22 mouse cellular contexts compared by ENCODE assay signal in the genomic region with DNA sequence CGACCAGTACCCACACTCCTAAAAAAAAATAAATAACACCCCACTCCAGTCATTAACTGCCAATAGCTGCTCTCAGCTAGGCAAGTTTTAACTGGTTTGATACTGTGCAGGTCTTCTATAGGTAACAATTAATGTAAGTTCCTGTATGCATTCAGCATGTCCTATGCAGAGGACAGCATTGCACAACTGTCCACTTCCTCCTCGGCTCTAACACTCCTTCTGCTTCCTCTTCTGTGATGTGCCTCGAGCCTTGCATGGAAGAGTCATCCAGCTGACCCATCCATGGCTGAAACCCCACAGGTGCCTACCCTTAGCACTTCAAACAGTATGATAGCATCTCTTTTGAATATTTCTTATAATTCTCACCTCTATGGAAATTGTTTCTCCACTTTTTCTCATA.
DNase-seq lines count a peak whose midpoint lies in the region; ATAC-seq and TF ChIP-seq lines count a peak whose summit lies in the region.
"Had no signal": no experiment of that assay in that cellular context is flagged by ENCODE, and none has a peak within 500 bp of the region (broad histone marks: within the 10 kb centered on the region; RNA-seq: fewer than 3 reads in every experiment).

No protein-coding gene starts in this region.

- H3K9ac ChIP-seq in kidney, embryonic 14.5 days (ENCODE audit: low read depth, low read length): no peak overlapping the region
- no peak overlapping the region for H3K9ac ChIP-seq in midbrain, embryonic 16.5 days (ENCODE audit: low read depth, low read length)
- H3K9ac ChIP-seq: embryonic facial prominence, embryonic 15.5 days; heart, embryonic 13.5 days; hindbrain, embryonic 12.5 days had no signal

- no peak for TF ChIP-seq CTCF in G1E (IDR thresholded peaks at IDR 0.05; ENCODE audit: low read depth, low read length)

- H3K4me3 ChIP-seq in G1E (ENCODE audit: low read depth, low read length): no peak overlapping the region
- peak overlapping the region; percentile 7 for H3K4me3 ChIP-seq in megakaryocyte, embryonic 14.5 days (replicated peaks)
- H3K4me3 ChIP-seq in kidney, embryonic 14.5 days (ENCODE audit: low read length): no peak overlapping the region
- no peak overlapping the region for H3K4me3 ChIP-seq in midbrain, embryonic 16.5 days (ENCODE audit: low read depth, low read length)
- H3K4me3 ChIP-seq: embryonic facial prominence, embryonic 15.5 days; erythroblast, embryonic 14.5 days; forebrain, embryonic 10.5 days; heart, embryonic 13.5 days; hindbrain, embryonic 12.5 days had no signal

- peak; percentile 57 for DNase-seq in layer of hippocampus, adult 9-11 months
- no peak for DNase-seq in layer of hippocampus, adult 18-20 months (ENCODE audit: low spot score in 2 of 2)
- no peak for DNase-seq in G1E (ENCODE audit: low spot score)
- peak; percentile 18 for DNase-seq in c-Kit-positive CD71-negative TER-119-negative erythroid progenitor cells, embryonic 14.5 days (ENCODE audit: low read depth)
- DNase-seq: adrenal gland, postnatal 10 days; cerebellum, adult 2 months; cerebellum, postnatal 10 days; embryo, embryonic 11 days; gastrocnemius, postnatal 10 days; heart, postnatal 36 days had no signal

- ATAC-seq in G1E (ENCODE audit: extremely low read depth, insufficient number of reproducible peaks, low FRiP score, poor library complexity, severe bottlenecking): peak; percentile 22; the same call in 1 of the 2 replicates
- ATAC-seq in kidney, embryonic 14.5 days (ENCODE audit: low FRiP score, low TSS enrichment): no peak
- no peak for ATAC-seq in midbrain, embryonic 16.5 days
- ATAC-seq: CD4-positive, CD25-positive, alpha-beta regulatory T cell, adult 4 months; forebrain, embryonic 14.5 days; hindbrain, embryonic 16.5 days; inflammation-experienced regulatory T-cells, adult 6 months had no signal

- H3K27me3 ChIP-seq in G1E (ENCODE audit: insufficient read depth, low read length): no peaks in the 10 kb centered on the region
- no peaks in the 10 kb centered on the region for H3K27me3 ChIP-seq in megakaryocyte, embryonic 14.5 days (replicated peaks)
- H3K27me3 ChIP-seq in kidney, embryonic 14.5 days (ENCODE audit: control insufficient read depth, insufficient read depth, low read length): no peaks in the 10 kb centered on the region
- H3K27me3 ChIP-seq in midbrain, embryonic 16.5 days (ENCODE audit: control insufficient read depth, insufficient read depth, low read depth, low read length): no peaks in the 10 kb centered on the region
- H3K27me3 ChIP-seq: embryonic facial prominence, embryonic 15.5 days; heart, embryonic 13.5 days had no signal

- H3K36me3 ChIP-seq in G1E (replicated peaks): no peaks in the 10 kb centered on the region
- H3K36me3 ChIP-seq in megakaryocyte, embryonic 14.5 days (replicated peaks; ENCODE audit: low read length): no peaks in the 10 kb centered on the region
- H3K36me3 ChIP-seq in kidney, embryonic 14.5 days (ENCODE audit: control insufficient read depth, insufficient read depth, low read length): no peaks in the 10 kb centered on the region
- H3K36me3 ChIP-seq in midbrain, embryonic 16.5 days (ENCODE audit: control insufficient read depth, insufficient read depth, low read length): no peaks in the 10 kb centered on the region
- H3K36me3 ChIP-seq: embryonic facial prominence, embryonic 15.5 days; forebrain, embryonic 10.5 days; heart, embryonic 13.5 days; hindbrain, embryonic 12.5 days had no signal

- WGBS in kidney, embryonic 14.5 days: 87% methylated on average over 3 of the region's 3 CpGs
- WGBS in midbrain, embryonic 16.5 days: 88% methylated on average over 3 of the region's 3 CpGs

- no peaks in the 10 kb centered on the region for H3K9me3 ChIP-seq in G1E (replicated peaks)
- no peaks in the 10 kb centered on the region for H3K9me3 ChIP-seq in megakaryocyte, embryonic 14.5 days
- H3K9me3 ChIP-seq in kidney, embryonic 14.5 days (ENCODE audit: control insufficient read depth, low read length): no peaks in the 10 kb centered on the region
- H3K9me3 ChIP-seq in midbrain, embryonic 16.5 days (replicated peaks; ENCODE audit: control insufficient read depth, low read length, poor library complexity, severe bottlenecking): no peaks in the 10 kb centered on the region
- H3K9me3 ChIP-seq: embryonic facial prominence, embryonic 15.5 days; forebrain, embryonic 10.5 days; heart, embryonic 13.5 days; hindbrain, embryonic 12.5 days had no signal

- H3K4me2 ChIP-seq in kidney, embryonic 14.5 days (replicated peaks; ENCODE audit: low read depth, low read length): no peak overlapping the region
- H3K4me2 ChIP-seq in midbrain, embryonic 16.5 days (ENCODE audit: low read length): no peak overlapping the region
- H3K4me2 ChIP-seq: embryonic facial prominence, embryonic 15.5 days; heart, embryonic 13.5 days; hindbrain, embryonic 12.5 days had no signal

- H3K4me1 ChIP-seq in G1E (ENCODE audit: insufficient read depth, low read depth, low read length): no peaks in the 10 kb centered on the region
- no peaks in the 10 kb centered on the region for H3K4me1 ChIP-seq in megakaryocyte, embryonic 14.5 days
- no peaks in the 10 kb centered on the region for H3K4me1 ChIP-seq in kidney, embryonic 14.5 days (ENCODE audit: control insufficient read depth, insufficient read depth, low read length)
- H3K4me1 ChIP-seq in midbrain, embryonic 16.5 days (ENCODE audit: control insufficient read depth, insufficient read depth, low read length): no peaks in the 10 kb centered on the region
- H3K4me1 ChIP-seq: embryonic facial prominence, embryonic 15.5 days; heart, embryonic 13.5 days had no signal

- no peak overlapping the region for H3K27ac ChIP-seq in kidney, embryonic 14.5 days (ENCODE audit: low read depth, low read length)
- H3K27ac ChIP-seq in midbrain, embryonic 16.5 days (ENCODE audit: low read length): no peak overlapping the region
- H3K27ac ChIP-seq: embryonic facial prominence, embryonic 15.5 days; forebrain, embryonic 10.5 days; heart, embryonic 13.5 days; hindbrain, embryonic 12.5 days had no signal

Comparison
In these comparisons a context has a peak if more than half of its experiments do, and no peak if none do; other contexts are left out.
1. DNase-seq: peak in layer of hippocampus, adult 9-11 months (single experiment) and c-Kit-positive CD71-negative TER-119-negative erythroid progenitor cells, embryonic 14.5 days (single experiment); none in layer of hippocampus, adult 18-20 months (0 of 2) and G1E (single experiment).